Mouse (Mus musculus): ENCODE results near the gene Dnah17. TPM values are rescaled to one million over a fixed set of nuclear protein-coding genes. Genes with fewer than 3 reads are reported as not detected.

The Dnah17 gene
- polyA plus RNA-seq (2015; fragmentation: Nextera tagmentation; extraction: Ambion mirVana), result 0.10 and 0.15 TPM in 2 replicates

DNA sequence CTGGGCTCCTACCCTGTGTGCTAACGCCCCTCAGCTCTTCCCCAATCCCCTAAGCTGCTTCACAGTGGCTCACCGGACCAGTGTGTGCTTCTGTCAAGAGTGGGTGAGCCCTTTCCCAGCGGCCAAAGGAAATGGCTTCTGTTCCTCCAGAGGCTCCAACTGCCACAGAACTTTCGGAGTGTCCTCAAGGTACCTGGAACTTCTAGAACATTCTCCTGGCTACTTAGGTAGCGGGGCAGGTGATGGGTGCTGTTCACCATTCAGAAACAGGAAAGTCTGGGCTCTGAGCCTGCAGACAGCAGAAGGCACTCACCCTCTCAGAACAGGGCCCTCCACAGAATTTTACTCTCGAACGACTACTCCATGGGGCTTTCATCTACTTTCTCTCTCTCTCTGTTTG, at the start of gene Dnah17:
Gene Dnah17 (minus strand): TSS at position 101 of the 400 bp plus-strand sequence.
- Histone ChIP-seq H3K27ac (no peak within 1 kb of the TSS), H3K4me1 (peaks cover 10% of the 10 kb centered on the region; the same call in 1 of the 2 replicates), H3K4me2 (no peak within 1 kb of the TSS), H3K4me3 (replicated peaks) (no peak within 1 kb of the TSS), H3K27me3 (replicated peaks) (no peaks in the 10 kb centered on the region), H3K9ac (no peak within 1 kb of the TSS), H3K36me3 (no peaks in the 10 kb centered on the region), H3K9me3 (no peaks in the 10 kb centered on the region)
- ATAC-seq (ENCODE audit: insufficient read depth, low FRiP score, low read depth), result no peak
- 85% methylated on average over 7 of the region's 7 CpGs for WGBS

DNA sequence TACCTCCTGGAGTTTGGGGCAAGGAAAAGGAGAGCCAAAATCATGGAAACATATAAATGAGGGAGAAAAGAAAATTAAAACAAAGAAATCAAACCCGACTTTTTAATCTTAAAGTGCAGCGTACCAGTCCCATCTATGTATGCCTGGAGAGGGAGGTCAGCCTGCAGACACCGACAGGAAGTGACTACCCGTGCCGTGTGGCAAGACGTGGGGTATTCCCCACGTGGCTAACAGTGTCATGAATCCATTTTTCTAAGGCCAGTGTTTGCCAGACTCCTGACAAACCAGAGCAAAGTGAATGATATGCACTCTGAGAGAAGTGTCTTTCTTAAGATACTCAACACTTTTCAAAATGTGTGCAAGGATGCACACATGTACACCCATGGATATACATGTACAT, 49.8 kb upstream of the Dnah17 start:
- Histone ChIP-seq H3K27ac (no peak overlapping the region), H3K9ac (no peak overlapping the region), H3K27me3 (replicated peaks) (no peaks in the 10 kb centered on the region), H3K36me3 (peaks cover 33% of the 10 kb centered on the region), H3K4me3 (replicated peaks) (no peak overlapping the region), H3K9me3 (no peaks in the 10 kb centered on the region), H3K4me2 (no peak overlapping the region), H3K4me1 (no peaks in the 10 kb centered on the region)
- ATAC-seq (ENCODE audit: insufficient read depth, low FRiP score, low read depth), result no peak
- 78% methylated on average over 7 of the region's 7 CpGs for WGBS

DNA sequence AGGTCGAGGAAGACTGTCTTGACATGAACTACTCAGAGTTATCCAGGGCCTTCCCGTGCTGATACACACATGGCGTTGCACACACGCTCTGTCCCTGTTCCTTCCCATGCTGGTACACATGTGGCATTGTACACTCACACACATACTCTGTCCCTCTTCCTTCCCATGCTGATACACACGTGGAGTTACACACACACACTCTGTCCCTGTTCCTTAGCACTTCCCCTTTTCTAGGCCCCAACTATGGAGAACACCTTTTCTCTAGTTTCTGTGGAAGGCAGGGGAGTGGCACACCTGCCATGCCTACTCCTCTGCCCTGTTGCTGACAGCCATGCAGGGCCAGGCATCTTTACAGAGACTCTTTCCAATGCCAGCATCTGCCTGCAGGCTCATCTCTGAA, 47.8 kb upstream of the Dnah17 start:
- H3K4me3 ChIP-seq (replicated peaks), result no peak overlapping the region
- H3K36me3 ChIP-seq, result peaks cover 28% of the 10 kb centered on the region
- no peaks in the 10 kb centered on the region for H3K9me3 ChIP-seq
- H3K9ac ChIP-seq, result no peak overlapping the region
- no peak for ATAC-seq (ENCODE audit: insufficient read depth, low FRiP score, low read depth)
- H3K27ac ChIP-seq, result no peak overlapping the region
- 88% methylated on average over 5 of the region's 5 CpGs for WGBS
- no peak overlapping the region for H3K4me2 ChIP-seq
- no peaks in the 10 kb centered on the region for H3K27me3 ChIP-seq (replicated peaks)
- no peaks in the 10 kb centered on the region for H3K4me1 ChIP-seq

GRCm38 (mm10) chr11:118174752-118175151, 44.3 kb upstream of the Dnah17 start:
- peak; percentile 43; the same call in 1 of the 2 replicates for ATAC-seq (ENCODE audit: insufficient read depth, low FRiP score, low read depth)

DNA sequence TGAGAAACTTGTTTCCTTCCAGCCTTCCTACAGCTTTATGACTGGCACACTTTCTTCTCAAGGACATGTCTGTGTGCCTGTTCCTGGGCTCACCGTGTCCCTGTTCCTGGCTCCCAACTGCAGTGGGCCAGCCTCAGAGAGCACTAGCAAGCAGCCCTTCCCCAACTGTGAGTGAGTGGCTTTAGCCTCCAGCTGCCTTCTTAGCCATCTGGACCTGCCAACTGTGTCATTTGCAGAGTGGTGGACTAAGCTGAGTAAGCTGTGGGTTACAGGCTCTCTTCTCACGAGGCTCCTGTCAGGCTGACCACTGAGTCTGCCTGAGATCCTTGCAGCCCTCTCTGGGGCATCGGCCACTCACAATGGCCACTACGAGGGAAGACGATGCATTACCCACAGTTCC, 42.3 kb upstream of the Dnah17 start:
- Histone ChIP-seq H3K9ac (no peak overlapping the region), H3K4me2 (no peak overlapping the region), H3K27ac (no peak overlapping the region), H3K4me3 (replicated peaks) (no peak overlapping the region), H3K4me1 (no peaks in the 10 kb centered on the region), H3K27me3 (replicated peaks) (no peaks in the 10 kb centered on the region), H3K9me3 (no peaks in the 10 kb centered on the region), H3K36me3 (0 out of 2 replicates have a peak, but pooled peaks cover 4% of the 10 kb centered on the region)
- 80% methylated on average over 5 of the region's 5 CpGs for WGBS
- ATAC-seq (ENCODE audit: insufficient read depth, low FRiP score, low read depth), result no peak

More at GRCm38 (mm10) chr11:118174752-118175151, 44.3 kb upstream of the Dnah17 start:
- H3K4me3 ChIP-seq (replicated peaks), result no peak overlapping the region
- no peaks in the 10 kb centered on the region for H3K27me3 ChIP-seq (replicated peaks)
- no peaks in the 10 kb centered on the region for H3K9me3 ChIP-seq
- 70% methylated on average over 7 of the region's 7 CpGs for WGBS
- H3K4me1 ChIP-seq, result no peaks in the 10 kb centered on the region
- H3K27ac ChIP-seq, result no peak overlapping the region
- no peak overlapping the region for H3K9ac ChIP-seq
- H3K4me2 ChIP-seq, result no peak overlapping the region
- peaks cover 8% of the 10 kb centered on the region; the same call in 1 of the 2 replicates for H3K36me3 ChIP-seq

GRCm38 (mm10) chr11:118170333-118170732, 39.9 kb upstream of the Dnah17 start:
- peaks cover 8% of the 10 kb centered on the region for H3K4me1 ChIP-seq
- no peak for ATAC-seq (ENCODE audit: insufficient read depth, low FRiP score, low read depth)
- no peak overlapping the region for H3K27ac ChIP-seq
- no peaks in the 10 kb centered on the region for H3K9me3 ChIP-seq
- H3K4me2 ChIP-seq, result no peak overlapping the region
- H3K27me3 ChIP-seq (replicated peaks), result no peaks in the 10 kb centered on the region
- H3K4me3 ChIP-seq (replicated peaks), result no peak overlapping the region
- 82% methylated on average over 5 of the region's 5 CpGs for WGBS
- no peak overlapping the region for H3K9ac ChIP-seq
- H3K36me3 ChIP-seq, result 0 out of 2 replicates have a peak, but pooled peaks cover 2% of the 10 kb centered on the region

GRCm38 (mm10) chr11:118168714-118169113, 38.3 kb upstream of the Dnah17 start:
- H3K36me3 ChIP-seq, result peaks cover 7% of the 10 kb centered on the region; the same call in 1 of the 2 replicates
- peaks cover 10% of the 10 kb centered on the region for H3K4me1 ChIP-seq
- H3K9ac ChIP-seq, result no peak overlapping the region
- no peak overlapping the region for H3K4me3 ChIP-seq (replicated peaks)
- ATAC-seq (ENCODE audit: insufficient read depth, low FRiP score, low read depth), result no peak
- H3K9me3 ChIP-seq, result no peaks in the 10 kb centered on the region
- 79% methylated on average over 9 of the region's 9 CpGs for WGBS
- H3K4me2 ChIP-seq, result no peak overlapping the region
- no peaks in the 10 kb centered on the region for H3K27me3 ChIP-seq (replicated peaks)
- H3K27ac ChIP-seq, result no peak overlapping the region

GRCm38 (mm10) chr11:118166626-118167025, 36.2 kb upstream of the Dnah17 start:
- H3K4me1 ChIP-seq, result peaks cover 10% of the 10 kb centered on the region
- 81% methylated on average over 5 of the region's 5 CpGs for WGBS
- no peak for ATAC-seq (ENCODE audit: insufficient read depth, low FRiP score, low read depth)
- no peaks in the 10 kb centered on the region for H3K27me3 ChIP-seq (replicated peaks)
- H3K4me3 ChIP-seq (replicated peaks), result no peak overlapping the region
- H3K9me3 ChIP-seq, result no peaks in the 10 kb centered on the region
- 0 out of 2 replicates have a peak overlapping the region, but pooled peaks have one; percentile 72 for H3K27ac ChIP-seq
- H3K9ac ChIP-seq, result no peak overlapping the region
- H3K36me3 ChIP-seq, result peaks cover 7% of the 10 kb centered on the region; the same call in 1 of the 2 replicates
- H3K4me2 ChIP-seq, result no peak overlapping the region

GRCm38 (mm10) chr11:118165681-118166080, 35.2 kb upstream of the Dnah17 start:
- no peak overlapping the region for H3K4me3 ChIP-seq (replicated peaks)
- no peak overlapping the region for H3K9ac ChIP-seq
- 49% methylated on average over 11 of the region's 11 CpGs for WGBS
- no peaks in the 10 kb centered on the region for H3K9me3 ChIP-seq
- no peaks in the 10 kb centered on the region for H3K27me3 ChIP-seq (replicated peaks)
- H3K27ac ChIP-seq, result peak overlapping the region; percentile 72
- ATAC-seq (ENCODE audit: insufficient read depth, low FRiP score, low read depth), result 0 out of 2 replicates have a peak, but pooled peaks have one; percentile 13
- H3K36me3 ChIP-seq, result peaks cover 7% of the 10 kb centered on the region; the same call in 1 of the 2 replicates
- H3K4me1 ChIP-seq, result peaks cover 10% of the 10 kb centered on the region
- no peak overlapping the region for H3K4me2 ChIP-seq

DNA sequence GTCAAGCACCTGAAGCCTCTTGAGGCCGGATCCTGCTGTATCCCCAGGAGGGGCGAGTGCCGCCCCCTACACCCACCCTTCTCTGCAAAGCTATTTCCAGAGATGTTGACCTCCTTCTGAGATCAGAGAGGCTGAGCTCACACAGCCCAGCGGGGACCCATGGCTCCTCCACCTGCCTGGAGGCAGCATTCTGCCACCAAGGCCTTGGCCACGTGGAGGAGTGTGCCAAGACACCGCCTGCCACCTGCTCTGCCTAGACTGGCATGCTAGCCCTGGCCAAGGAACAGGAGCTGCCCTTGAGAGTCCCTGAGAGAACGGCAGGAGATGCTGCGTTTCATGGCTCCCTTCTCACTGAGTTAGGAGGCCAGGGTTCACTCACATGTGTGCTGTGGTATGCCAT, 34.1 kb upstream of the Dnah17 start:
- WGBS, result 75% methylated on average over 8 of the region's 8 CpGs
- H3K27ac ChIP-seq, result no peak overlapping the region
- H3K4me1 ChIP-seq, result peaks cover 10% of the 10 kb centered on the region
- H3K9me3 ChIP-seq, result no peaks in the 10 kb centered on the region
- no peak overlapping the region for H3K9ac ChIP-seq
- no peak overlapping the region for H3K4me3 ChIP-seq (replicated peaks)
- ATAC-seq (ENCODE audit: insufficient read depth, low FRiP score, low read depth), result no peak
- peaks cover 7% of the 10 kb centered on the region; the same call in 1 of the 2 replicates for H3K36me3 ChIP-seq
- H3K4me2 ChIP-seq, result no peak overlapping the region
- no peaks in the 10 kb centered on the region for H3K27me3 ChIP-seq (replicated peaks)

DNA sequence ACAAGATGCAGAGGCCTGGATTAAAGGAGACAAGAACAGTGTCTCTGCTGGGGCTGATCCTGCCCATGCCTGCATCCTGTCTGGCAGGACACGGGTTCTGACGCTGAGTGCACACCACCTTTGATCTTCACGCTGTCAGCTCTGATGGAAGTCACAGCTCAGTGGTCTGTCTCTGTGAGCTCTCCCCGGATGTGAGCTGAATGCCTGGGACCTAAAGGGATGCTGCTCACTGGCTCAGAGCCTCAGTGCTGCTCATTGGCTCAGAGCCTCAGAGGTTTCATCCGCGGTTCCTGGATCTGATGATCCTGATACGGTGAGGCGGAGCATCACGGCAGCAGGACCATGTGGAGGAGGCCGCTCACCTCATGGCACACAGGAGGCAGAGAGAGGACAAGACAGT, 31.8 kb upstream of the Dnah17 start:
- Histone ChIP-seq H3K36me3 (peaks cover 4% of the 10 kb centered on the region; the same call in 1 of the 2 replicates), H3K4me2 (no peak overlapping the region), H3K4me3 (replicated peaks) (no peak overlapping the region), H3K27me3 (replicated peaks) (no peaks in the 10 kb centered on the region), H3K9me3 (no peaks in the 10 kb centered on the region), H3K4me1 (peaks cover 10% of the 10 kb centered on the region), H3K9ac (no peak overlapping the region), H3K27ac (no peak overlapping the region)
- no peak for ATAC-seq (ENCODE audit: insufficient read depth, low FRiP score, low read depth)
- 62% methylated on average over 10 of the region's 10 CpGs for WGBS

GRCm38 (mm10) chr11:118161240-118161639, 30.8 kb upstream of the Dnah17 start:
- Histone ChIP-seq H3K27ac (no peak overlapping the region), H3K4me3 (replicated peaks) (no peak overlapping the region), H3K27me3 (replicated peaks) (no peaks in the 10 kb centered on the region), H3K9me3 (no peaks in the 10 kb centered on the region), H3K4me2 (no peak overlapping the region), H3K36me3 (peaks cover 4% of the 10 kb centered on the region; the same call in 1 of the 2 replicates), H3K9ac (no peak overlapping the region), H3K4me1 (peaks cover 9% of the 10 kb centered on the region)
- WGBS, result 58% methylated on average over 6 of the region's 6 CpGs
- ATAC-seq (ENCODE audit: insufficient read depth, low FRiP score, low read depth), result no peak

- H3K4me3 ChIP-seq (replicated peaks), result no peak overlapping the region
- no peaks in the 10 kb centered on the region for H3K27me3 ChIP-seq (replicated peaks)
- no peak overlapping the region for H3K4me2 ChIP-seq
- ATAC-seq (ENCODE audit: insufficient read depth, low FRiP score, low read depth), result no peak
- H3K9me3 ChIP-seq, result no peaks in the 10 kb centered on the region
- H3K36me3 ChIP-seq, result peaks cover 4% of the 10 kb centered on the region; the same call in 1 of the 2 replicates
- no peak overlapping the region for H3K27ac ChIP-seq
- 57% methylated on average over 2 of the region's 2 CpGs for WGBS
- H3K9ac ChIP-seq, result no peak overlapping the region
- peaks cover 4% of the 10 kb centered on the region for H3K4me1 ChIP-seq
Measured at GRCm38 (mm10) chr11:118160763-118161162, 30.3 kb upstream of the Dnah17 start.
